Mouse (Mus musculus): ENCODE measurements around the gene Scmh1.

DNA sequence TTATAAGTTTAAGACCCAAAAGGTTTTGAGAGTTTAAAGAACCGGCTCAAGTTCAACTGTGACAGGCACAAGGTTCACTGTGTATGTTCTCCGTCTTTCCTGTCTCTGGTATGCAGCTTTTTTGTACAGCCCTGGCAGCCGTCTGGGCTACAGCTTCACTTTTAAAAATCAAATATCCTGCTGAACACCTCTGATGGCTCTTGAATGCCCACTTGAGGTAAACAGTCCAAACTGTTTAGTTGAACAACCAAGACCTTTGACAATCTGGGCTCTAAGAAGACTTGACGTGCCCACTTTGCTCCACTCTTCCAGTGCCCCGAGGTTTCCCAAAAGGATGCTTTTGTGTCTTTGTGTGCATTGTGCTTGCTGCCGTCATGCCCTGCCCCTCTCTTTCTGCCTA is 13.5 kb upstream of the Scmh1 start:
- no peak for TF ChIP-seq CTCF (IDR thresholded peaks at IDR 0.05; ENCODE audit: extremely low read depth, insufficient read depth, low read length)
- TF ChIP-seq POLR2A (IDR thresholded peaks at IDR 0.05; ENCODE audit: extremely low read depth, insufficient read depth, low read length): no peak
